Mouse (Mus musculus): Measurements from ENCODE around the gene Zfp511. TPM values are rescaled to one million over a fixed set of nuclear protein-coding genes. Genes with fewer than 3 reads are reported as not detected.

The Zfp511 gene
- total RNA-seq, 2 experiments from 2014 or later, result 7.7 to 8.2 TPM

DNA sequence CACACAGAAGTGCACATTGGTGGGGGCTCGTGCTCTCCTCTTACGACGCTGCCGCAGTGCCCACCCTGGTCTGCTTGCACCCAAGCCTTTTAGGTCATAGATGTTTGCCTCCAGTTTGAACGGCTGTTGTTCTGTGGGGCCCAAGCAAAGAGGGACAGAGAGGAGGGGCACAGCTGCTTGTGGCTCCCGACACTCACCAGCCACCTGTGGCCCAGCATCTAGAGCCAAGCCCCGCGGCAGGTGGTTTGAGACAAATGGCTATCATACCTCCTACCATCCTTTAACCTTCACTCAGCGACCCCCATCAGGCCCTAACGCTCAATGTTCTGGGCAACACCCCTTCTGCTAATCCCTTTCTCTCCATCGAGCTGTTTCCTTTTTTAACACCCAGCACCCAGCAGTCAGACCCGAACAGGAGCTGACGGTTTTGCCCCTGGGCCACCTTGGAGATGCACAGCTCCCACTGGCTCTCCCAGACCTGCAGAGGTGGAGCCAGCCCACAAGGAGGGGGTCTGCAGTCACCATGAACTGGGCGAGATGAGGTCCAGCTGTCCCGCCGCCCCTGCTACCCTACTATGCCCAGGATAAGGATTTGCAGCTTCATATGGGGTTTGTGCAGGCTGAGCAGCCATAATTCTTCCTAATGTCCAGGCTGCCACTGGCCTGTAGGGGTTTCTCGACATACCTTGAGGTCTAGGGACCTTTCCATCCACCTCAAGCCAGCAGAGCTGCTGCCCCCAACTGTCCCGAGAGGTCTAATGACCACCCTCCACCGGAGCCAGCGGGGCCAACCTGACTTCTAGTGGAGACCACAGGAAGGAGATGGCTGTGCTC, 45.4 kb downstream of the Zfp511 start:
- intact Hi-C loops (cut with DNase I), result no loop called here
- DNase-seq, result no peak

- no peak for DNase-seq
- intact Hi-C loops (cut with DNase I), result no loop called here
These were observed 46.1 kb downstream of the Zfp511 start, which contains the start of gene Caly for GRCm38 (mm10) chr7:140082242-140082678. TSS of gene Caly (minus strand) at chr7:140082548.

Small RNAs within 50 kb of the gene (microRNA-seq; reads per million reads assigned to microRNA genes)
- 0 reads per million in 2 experiments for gene Mir7062

Other genes starting within 250 kb of the Zfp511 start
- gene Adgra1, start 202.2 kb upstream of the Zfp511 start, total RNA-seq (2021), result under 1 TPM in 1 of 2 experiments, not detected in 1; 0.07 TPM
- gene Kndc1, start 141.7 kb upstream of the Zfp511 start, total RNA-seq (2021), result not detected
- not detected for gene Utf1, start 92.6 kb upstream of the Zfp511 start, total RNA-seq (2021)
- gene 6430531B16Rik, start 57.6 kb upstream of the Zfp511 start, total RNA-seq (2021), result not detected
- under 1 TPM; 0.74 to 0.89 TPM for gene Adam8, start 43.8 kb upstream of the Zfp511 start, total RNA-seq (2021)
- gene Tubgcp2, start 278 bp downstream of the Zfp511 start, total RNA-seq (2021), result 10 to 100 TPM; 16.8 to 19.2 TPM
- not detected for gene Msx3, start 12.7 kb downstream of the Zfp511 start, total RNA-seq (2021)
- under 1 TPM in 1 of 2 experiments, not detected in 1; 0.33 TPM for gene Caly, start 46.2 kb downstream of the Zfp511 start, total RNA-seq (2021)
- gene Prap1, start 57.0 kb downstream of the Zfp511 start, total RNA-seq (2021), result not detected
- gene Fuom, start 66.0 kb downstream of the Zfp511 start, total RNA-seq (2021), result 10 to 100 TPM; 38.9 to 42.5 TPM
- gene Paox, start 79.4 kb downstream of the Zfp511 start, total RNA-seq (2021), result 1 to 10 TPM; 3.1 to 3.7 TPM
- gene Echs1, start 80.1 kb downstream of the Zfp511 start, total RNA-seq (2021), result 100 to 1,000 TPM; 105 to 146 TPM
- 10 to 100 TPM; 24.4 to 25.2 TPM for gene Mtg1, start 101.2 kb downstream of the Zfp511 start, total RNA-seq (2021)
- under 1 TPM in 1 of 2 experiments, not detected in 1; 0.27 TPM for gene Sprn, start 118.5 kb downstream of the Zfp511 start, total RNA-seq (2021)
- not detected for gene Olfr522, start 128.4 kb downstream of the Zfp511 start, total RNA-seq (2021)
- gene Olfr523, start 136.8 kb downstream of the Zfp511 start, total RNA-seq (2021), result not detected
- gene Olfr524, start 169.6 kb downstream of the Zfp511 start, total RNA-seq (2021), result not detected
- not detected for gene Cd163l1, start 181.9 kb downstream of the Zfp511 start, total RNA-seq (2021)
- not detected for gene 5830411N06Rik, start 210.9 kb downstream of the Zfp511 start, total RNA-seq (2021)